Mouse (Mus musculus): Measurements from ENCODE around the gene Tspan18.

Gene Tspan18

DNA sequence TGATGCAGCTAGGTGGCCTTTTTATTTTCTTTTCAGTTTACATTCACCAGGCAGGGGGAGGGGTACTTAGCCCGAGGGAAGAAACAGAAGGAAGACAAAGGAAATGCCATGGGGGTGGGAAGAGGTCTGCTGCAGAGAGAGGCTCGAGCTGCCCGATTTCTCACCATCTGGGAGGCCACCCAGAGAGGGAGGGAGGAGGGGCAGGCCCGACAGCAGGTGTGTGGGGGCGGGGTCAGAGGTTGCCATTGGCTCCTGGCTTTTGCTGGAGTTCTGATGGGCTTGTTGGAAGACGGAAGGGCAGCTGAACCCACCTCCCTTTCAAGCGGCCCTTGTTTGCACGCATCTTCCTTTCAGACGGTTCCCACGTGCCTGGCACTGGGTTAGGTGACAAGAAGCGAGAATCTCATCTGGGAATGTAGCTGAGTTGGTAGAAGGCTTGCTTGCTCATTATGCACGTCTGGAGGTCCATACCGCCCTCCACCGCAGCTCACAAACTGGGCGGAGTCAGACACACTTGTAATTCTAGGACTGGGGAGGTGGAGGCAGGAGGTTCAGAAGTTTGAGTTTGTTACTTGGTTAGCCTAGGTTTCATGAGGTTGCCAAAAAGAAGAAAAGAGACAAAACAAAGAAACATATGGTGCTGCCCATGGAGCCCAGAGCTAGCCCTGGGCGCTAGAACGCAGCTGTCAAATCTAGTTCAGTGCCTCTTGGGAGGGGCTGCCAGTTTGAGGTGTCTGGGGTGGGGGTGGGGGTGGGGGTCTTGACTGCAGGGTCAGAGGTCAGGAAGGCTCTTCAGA, 157.2 kb downstream of the Tspan18 start:
- Histone ChIP-seq H3K4me1 (replicated peaks; ENCODE audit: low read depth, low read length) (peaks cover 93% of the 10 kb centered on the region), H3K9me3 (ENCODE audit: low read length) (no peaks in the 10 kb centered on the region), H3K27me3 (ENCODE audit: insufficient read depth, low read length) (peaks cover 31% of the 10 kb centered on the region), H3K4me3 (replicated peaks; ENCODE audit: low read length) (peak overlapping the region; percentile 71), H3K36me3 (ENCODE audit: insufficient read depth, low read length) (no peaks in the 10 kb centered on the region)
- TF ChIP-seq POU5F1 (IDR thresholded peaks at IDR 0.05; ENCODE audit: borderline replicate concordance, low read length), result no peak
- peak; percentile 4; the same call in 1 of the 2 replicates for TF ChIP-seq NANOG (IDR thresholded peaks at IDR 0.05; ENCODE audit: borderline replicate concordance, low read length)

DNA sequence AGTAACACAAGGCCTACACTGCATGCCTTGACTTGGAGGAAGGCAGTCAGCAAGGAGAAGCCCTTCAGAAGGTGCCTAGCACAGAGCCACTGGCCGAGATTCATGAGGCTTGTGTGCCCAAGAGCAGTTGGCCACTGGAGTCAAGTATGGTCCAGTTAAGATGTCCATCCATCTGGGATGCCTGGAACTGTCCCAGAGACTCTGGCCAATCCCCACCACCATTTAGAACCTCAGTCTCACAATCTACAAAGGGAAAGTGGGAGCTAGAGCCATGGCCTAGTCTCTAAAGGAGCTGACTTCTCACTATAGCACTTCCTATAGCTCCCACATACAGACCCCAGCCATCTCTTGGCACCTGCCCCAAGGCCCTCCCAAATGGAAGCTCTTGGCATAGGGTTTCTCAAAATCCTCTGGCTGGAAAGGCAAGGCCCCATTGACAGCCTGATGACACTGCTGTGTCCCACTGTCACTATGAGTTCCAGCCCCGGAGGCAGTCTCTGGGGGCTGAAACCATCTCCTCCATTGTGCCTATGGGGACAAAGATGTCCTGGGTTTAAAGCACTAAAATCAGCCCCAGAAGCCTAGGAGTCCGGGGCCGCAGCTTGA, 158.0 kb downstream of the Tspan18 start:
- Histone ChIP-seq H3K4me3 (replicated peaks; ENCODE audit: low read length) (peak overlapping the region; percentile 71), H3K36me3 (ENCODE audit: insufficient read depth, low read length) (no peaks in the 10 kb centered on the region), H3K9me3 (ENCODE audit: low read length) (no peaks in the 10 kb centered on the region), H3K27me3 (ENCODE audit: insufficient read depth, low read length) (peaks cover 39% of the 10 kb centered on the region), H3K4me1 (replicated peaks; ENCODE audit: low read depth, low read length) (peaks cover 93% of the 10 kb centered on the region)
- TF ChIP-seq CTCF (conservative IDR thresholded peaks at IDR 0.05; ENCODE audit: low read length) (no peak), POU5F1 (IDR thresholded peaks at IDR 0.05; ENCODE audit: borderline replicate concordance, low read length) (no peak), NANOG (IDR thresholded peaks at IDR 0.05; ENCODE audit: borderline replicate concordance, low read length) (no peak)

DNA sequence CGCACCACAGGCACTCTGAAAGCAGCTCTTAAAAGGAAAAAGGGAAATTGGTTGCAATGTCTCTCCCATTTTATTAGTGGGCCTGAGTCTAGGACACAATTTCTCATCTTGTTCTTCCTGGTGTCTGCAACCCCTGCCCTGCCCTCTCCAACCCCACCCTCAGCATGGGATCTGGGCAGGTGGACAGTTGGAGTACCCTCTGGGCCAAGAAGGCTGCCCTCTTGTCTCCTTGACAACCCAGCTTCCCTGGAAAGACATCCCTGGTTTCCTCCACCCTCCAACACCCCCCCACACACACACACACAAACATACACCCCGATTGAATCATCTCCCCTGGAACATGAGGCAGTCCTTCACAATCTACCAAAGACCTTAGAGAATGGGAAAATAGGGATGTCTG, 158.6 kb downstream of the Tspan18 start:
- H3K4me1 ChIP-seq (replicated peaks; ENCODE audit: low read depth, low read length), result peaks cover 95% of the 10 kb centered on the region
- peak overlapping the region; percentile 71; the same call in 1 of the 2 replicates for H3K4me3 ChIP-seq (replicated peaks; ENCODE audit: low read length)
- TF ChIP-seq CTCF (conservative IDR thresholded peaks at IDR 0.05; ENCODE audit: low read length), result no peak
- TF ChIP-seq POU5F1 (IDR thresholded peaks at IDR 0.05; ENCODE audit: borderline replicate concordance, low read length), result no peak
- no peak for TF ChIP-seq NANOG (IDR thresholded peaks at IDR 0.05; ENCODE audit: borderline replicate concordance, low read length)
- H3K27me3 ChIP-seq (ENCODE audit: insufficient read depth, low read length), result peaks cover 44% of the 10 kb centered on the region
- no peaks in the 10 kb centered on the region for H3K9me3 ChIP-seq (ENCODE audit: low read length)
- H3K36me3 ChIP-seq (ENCODE audit: insufficient read depth, low read length), result no peaks in the 10 kb centered on the region

DNA sequence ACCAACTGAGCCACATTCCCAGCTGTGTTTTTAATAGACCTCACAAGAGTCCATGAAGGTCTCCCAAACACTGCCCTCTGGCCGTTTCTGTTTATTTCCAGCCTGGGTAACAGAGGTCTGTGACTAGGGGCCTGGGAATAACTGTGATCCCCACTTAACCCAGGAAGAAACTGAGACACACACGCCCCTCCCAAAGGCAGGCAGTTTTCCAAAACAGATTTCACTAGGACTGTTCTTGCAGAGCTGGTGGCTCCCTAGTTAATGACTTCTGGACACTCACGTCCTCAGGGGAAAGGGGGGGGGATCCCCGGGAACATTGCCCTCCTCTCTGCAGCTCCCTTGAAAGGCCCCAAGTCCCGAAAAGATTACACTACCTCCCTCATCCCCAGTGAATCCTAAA, 159.0 kb downstream of the Tspan18 start:
- TF ChIP-seq POU5F1 (IDR thresholded peaks at IDR 0.05; ENCODE audit: borderline replicate concordance, low read length) (no peak), CTCF (conservative IDR thresholded peaks at IDR 0.05; ENCODE audit: low read length) (no peak), NANOG (IDR thresholded peaks at IDR 0.05; ENCODE audit: borderline replicate concordance, low read length) (no peak)
- Histone ChIP-seq H3K27me3 (ENCODE audit: insufficient read depth, low read length) (peaks cover 46% of the 10 kb centered on the region), H3K36me3 (ENCODE audit: insufficient read depth, low read length) (no peaks in the 10 kb centered on the region), H3K4me1 (replicated peaks; ENCODE audit: low read depth, low read length) (peaks cover 96% of the 10 kb centered on the region), H3K9me3 (ENCODE audit: low read length) (no peaks in the 10 kb centered on the region), H3K4me3 (replicated peaks; ENCODE audit: low read length) (no peak overlapping the region)

DNA sequence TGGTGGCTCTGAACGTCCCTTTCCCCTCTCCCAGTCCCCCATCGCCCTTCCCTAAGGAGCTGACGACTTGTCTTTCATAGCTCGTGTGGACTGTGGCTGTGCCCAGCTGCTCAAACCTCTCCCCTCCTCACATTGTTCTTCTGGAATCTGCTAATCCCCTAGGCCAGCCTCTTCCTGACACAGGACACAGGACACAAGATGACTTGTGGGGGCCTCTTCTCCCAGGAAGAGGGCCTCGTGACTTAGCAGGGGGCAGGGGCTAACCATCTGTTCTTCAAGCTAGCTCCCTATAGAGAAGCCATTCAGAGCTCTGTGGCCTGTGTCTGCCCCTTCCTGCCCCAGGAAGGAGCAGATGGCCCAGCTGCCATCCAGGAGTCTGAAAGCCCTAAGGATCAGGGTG, 160.1 kb downstream of the Tspan18 start:
- Histone ChIP-seq H3K36me3 (ENCODE audit: insufficient read depth, low read length) (no peaks in the 10 kb centered on the region), H3K4me3 (replicated peaks; ENCODE audit: low read length) (no peak overlapping the region), H3K9me3 (ENCODE audit: low read length) (no peaks in the 10 kb centered on the region), H3K27me3 (ENCODE audit: insufficient read depth, low read length) (peaks cover 46% of the 10 kb centered on the region), H3K4me1 (replicated peaks; ENCODE audit: low read depth, low read length) (peaks cover 94% of the 10 kb centered on the region)
- TF ChIP-seq POU5F1 (IDR thresholded peaks at IDR 0.05; ENCODE audit: borderline replicate concordance, low read length) (no peak), NANOG (IDR thresholded peaks at IDR 0.05; ENCODE audit: borderline replicate concordance, low read length) (no peak), CTCF (conservative IDR thresholded peaks at IDR 0.05; ENCODE audit: low read length) (no peak)

DNA sequence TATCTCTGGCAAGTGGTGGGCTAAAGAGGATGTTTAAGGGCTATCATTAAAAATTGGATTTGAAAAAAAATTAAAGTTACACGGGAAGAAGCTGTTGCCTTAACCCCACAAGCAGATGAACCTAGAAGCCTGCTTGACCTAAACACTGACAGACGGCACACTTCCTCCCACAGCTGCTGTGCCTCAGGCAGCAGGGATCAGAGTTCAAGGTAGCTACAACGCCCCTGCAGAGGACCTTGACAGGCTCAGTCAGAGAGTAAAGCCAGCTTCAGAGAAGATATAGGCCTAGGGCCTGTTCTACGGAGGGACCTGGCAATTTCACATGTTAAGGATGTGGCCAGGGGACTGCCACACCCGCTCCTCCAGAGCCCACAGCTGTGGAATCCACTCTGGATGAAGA, 161.8 kb downstream of the Tspan18 start:
- H3K27me3 ChIP-seq (ENCODE audit: insufficient read depth, low read length), result peaks cover 52% of the 10 kb centered on the region
- H3K9me3 ChIP-seq (ENCODE audit: low read length), result no peaks in the 10 kb centered on the region
- TF ChIP-seq POU5F1 (IDR thresholded peaks at IDR 0.05; ENCODE audit: borderline replicate concordance, low read length) (no peak), NANOG (IDR thresholded peaks at IDR 0.05; ENCODE audit: borderline replicate concordance, low read length) (no peak), CTCF (conservative IDR thresholded peaks at IDR 0.05; ENCODE audit: low read length) (no peak)
- H3K4me3 ChIP-seq (replicated peaks; ENCODE audit: low read length), result no peak overlapping the region
- H3K36me3 ChIP-seq (ENCODE audit: insufficient read depth, low read length), result no peaks in the 10 kb centered on the region
- H3K4me1 ChIP-seq (replicated peaks; ENCODE audit: low read depth, low read length), result peaks cover 77% of the 10 kb centered on the region

DNA sequence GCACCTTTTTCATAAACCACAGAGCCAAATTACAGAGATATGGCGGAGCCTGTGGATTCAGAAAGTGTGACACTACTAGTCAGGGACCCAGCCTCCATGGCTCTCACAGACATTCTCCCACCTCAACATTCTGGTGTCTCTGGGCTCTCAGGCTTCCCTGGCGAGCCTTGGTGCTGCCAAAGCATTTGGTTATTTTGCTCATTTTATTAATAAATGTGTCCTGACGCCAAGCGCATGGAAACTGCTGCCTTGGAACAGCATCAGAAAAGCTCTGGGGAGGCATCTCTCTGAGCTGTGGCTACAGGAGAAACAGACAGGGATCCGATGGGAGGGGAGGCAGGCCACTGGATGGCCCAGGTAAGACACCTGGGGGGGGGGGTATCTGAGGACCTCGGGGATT, 162.4 kb downstream of the Tspan18 start:
- no peak overlapping the region for H3K4me3 ChIP-seq (replicated peaks; ENCODE audit: low read length)
- no peaks in the 10 kb centered on the region for H3K36me3 ChIP-seq (ENCODE audit: insufficient read depth, low read length)
- peaks cover 55% of the 10 kb centered on the region for H3K27me3 ChIP-seq (ENCODE audit: insufficient read depth, low read length)
- H3K9me3 ChIP-seq (ENCODE audit: low read length), result no peaks in the 10 kb centered on the region
- TF ChIP-seq NANOG (IDR thresholded peaks at IDR 0.05; ENCODE audit: borderline replicate concordance, low read length), result no peak
- TF ChIP-seq POU5F1 (IDR thresholded peaks at IDR 0.05; ENCODE audit: borderline replicate concordance, low read length), result no peak
- TF ChIP-seq CTCF (conservative IDR thresholded peaks at IDR 0.05; ENCODE audit: low read length), result no peak
- H3K4me1 ChIP-seq (replicated peaks; ENCODE audit: low read depth, low read length), result peaks cover 72% of the 10 kb centered on the region

DNA sequence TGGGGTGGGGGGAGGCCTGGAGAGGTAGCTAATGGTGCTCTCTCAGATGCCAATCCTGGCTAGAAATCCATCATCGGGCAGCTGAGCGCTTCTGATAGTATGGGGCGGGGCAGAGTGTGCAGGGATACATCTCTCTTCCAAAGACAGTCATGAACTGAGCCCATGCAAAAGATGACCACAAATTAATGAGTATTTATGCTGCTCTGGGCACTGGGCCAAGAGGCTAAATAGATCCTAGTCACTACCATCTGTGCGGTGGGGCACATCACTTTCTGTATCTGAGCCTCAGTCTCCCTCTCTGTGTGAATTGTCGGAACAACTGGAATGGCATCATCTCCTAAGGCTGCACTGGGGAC, 163.5 kb downstream of the Tspan18 start:
- H3K9me3 ChIP-seq (ENCODE audit: low read length), result no peaks in the 10 kb centered on the region
- no peaks in the 10 kb centered on the region for H3K36me3 ChIP-seq (ENCODE audit: insufficient read depth, low read length)
- peaks cover 62% of the 10 kb centered on the region for H3K4me1 ChIP-seq (replicated peaks; ENCODE audit: low read depth, low read length)
- no peak overlapping the region for H3K4me3 ChIP-seq (replicated peaks; ENCODE audit: low read length)
- TF ChIP-seq CTCF (conservative IDR thresholded peaks at IDR 0.05; ENCODE audit: low read length) (no peak), NANOG (IDR thresholded peaks at IDR 0.05; ENCODE audit: borderline replicate concordance, low read length) (no peak), POU5F1 (IDR thresholded peaks at IDR 0.05; ENCODE audit: borderline replicate concordance, low read length) (no peak)
- peaks cover 57% of the 10 kb centered on the region for H3K27me3 ChIP-seq (ENCODE audit: insufficient read depth, low read length)
